Mouse (Mus musculus) neural tube, embryonic 13.5 days (tissue): ENCODE results near the gene Fcmr. TPM values are rescaled to one million over a fixed set of nuclear protein-coding genes. Genes with fewer than 3 reads are reported as not detected.

Experiments
- ATAC-seq: fragments of 200-750 bp; cut with Nextera tagmentation; 2 replicates; pipeline ENCODE4 v1.8.0; 2017; ENCODE audit warnings: low read depth, mild to moderate bottlenecking, moderate TSS enrichment, moderate library complexity
- H3K27ac ChIP-seq: fragments of 300-500 bp; sonication (generic); replicated peaks from 2 replicates; pipeline ENCODE4 v1.5.1; 2015; ENCODE audit warnings: moderate library complexity, mild to moderate bottlenecking, inconsistent platforms
- H3K27me3 ChIP-seq: fragments of 300-500 bp; sonication (generic); 2 replicates; pipeline ENCODE4 v1.6.1; 2015; ENCODE audit warnings: mild to moderate bottlenecking, inconsistent platforms
- H3K36me3 ChIP-seq: fragments of 300-500 bp; sonication (generic); 2 replicates; pipeline ENCODE4 v1.6.1; 2015; ENCODE audit warnings: mild to moderate bottlenecking, inconsistent platforms
- H3K4me1 ChIP-seq: fragments of 300-500 bp; sonication (generic); replicated peaks from 2 replicates; pipeline ENCODE4 v1.6.1; 2015; ENCODE audit warnings: inconsistent platforms
- H3K4me2 ChIP-seq: fragments of 300-500 bp; sonication (generic); 2 replicates; pipeline ENCODE4 v1.6.1; 2015; ENCODE audit warnings: inconsistent platforms, mild to moderate bottlenecking, moderate library complexity
- H3K4me3 ChIP-seq: fragments of 300-500 bp; sonication (generic); 2 replicates; pipeline ENCODE4 v1.5.1; 2015; ENCODE audit warnings: mild to moderate bottlenecking, inconsistent platforms
- H3K9ac ChIP-seq: fragments of 300-500 bp; sonication (generic); 2 replicates; pipeline ENCODE4 v1.6.1; 2015; ENCODE audit warnings: moderate library complexity, mild to moderate bottlenecking, inconsistent platforms
- H3K9me3 ChIP-seq: fragments of 300-500 bp; sonication (generic); 2 replicates; pipeline ENCODE4 v1.6.1; 2016; ENCODE audit warnings: inconsistent platforms
- WGBS: fragments of 180-500 bp; shearing (Covaris S2); methylation state at CpG from one replicate; pipeline ENCODE4 v1.1.7; 2015; 5-methylcytosine and 5-hydroxymethylcytosine counted together
- polyA plus RNA-seq: library from polyadenylated mRNA; unstranded; fragments of >200 nt; fragmentation: Nextera tagmentation; extraction: Ambion mirVana; gene quantifications from 2 replicates; pipeline ENCODE4 v1.2.1, GENCODE M21; 2015

The Fcmr gene
- polyA plus RNA-seq, 1 experiment from 2014 or later: not detected

DNA sequence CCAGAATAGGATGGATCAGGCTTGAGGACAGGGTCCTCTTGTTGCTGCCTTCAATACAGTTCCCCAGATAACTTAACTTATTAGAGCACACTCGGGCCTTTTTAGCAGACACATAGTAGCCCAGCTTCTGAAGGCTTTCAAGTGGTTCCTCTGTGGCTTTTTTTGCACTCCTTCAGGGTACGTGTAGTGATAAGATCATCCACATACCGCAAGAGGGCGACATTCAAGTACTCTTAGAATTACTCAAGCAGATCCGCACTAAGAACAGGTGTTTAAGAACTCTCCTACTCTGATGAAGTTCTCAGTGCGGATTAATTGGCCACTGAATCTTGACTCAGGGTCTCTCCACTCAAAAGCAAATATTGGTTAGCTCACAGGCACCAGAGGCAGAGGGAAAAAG, 27.2 kb upstream of the Fcmr start:
- H3K4me1 ChIP-seq: no peaks in the 10 kb centered on the region
- no peak overlapping the region for H3K9ac ChIP-seq
- H3K27me3 ChIP-seq: no peaks in the 10 kb centered on the region
- no peaks in the 10 kb centered on the region for H3K36me3 ChIP-seq
- no peaks in the 10 kb centered on the region for H3K9me3 ChIP-seq
- ATAC-seq: no peak
- H3K4me2 ChIP-seq: no peak overlapping the region
- no peak overlapping the region for H3K27ac ChIP-seq
- no peak overlapping the region for H3K4me3 ChIP-seq
- WGBS: 60% methylated on average over 6 of the region's 6 CpGs

DNA sequence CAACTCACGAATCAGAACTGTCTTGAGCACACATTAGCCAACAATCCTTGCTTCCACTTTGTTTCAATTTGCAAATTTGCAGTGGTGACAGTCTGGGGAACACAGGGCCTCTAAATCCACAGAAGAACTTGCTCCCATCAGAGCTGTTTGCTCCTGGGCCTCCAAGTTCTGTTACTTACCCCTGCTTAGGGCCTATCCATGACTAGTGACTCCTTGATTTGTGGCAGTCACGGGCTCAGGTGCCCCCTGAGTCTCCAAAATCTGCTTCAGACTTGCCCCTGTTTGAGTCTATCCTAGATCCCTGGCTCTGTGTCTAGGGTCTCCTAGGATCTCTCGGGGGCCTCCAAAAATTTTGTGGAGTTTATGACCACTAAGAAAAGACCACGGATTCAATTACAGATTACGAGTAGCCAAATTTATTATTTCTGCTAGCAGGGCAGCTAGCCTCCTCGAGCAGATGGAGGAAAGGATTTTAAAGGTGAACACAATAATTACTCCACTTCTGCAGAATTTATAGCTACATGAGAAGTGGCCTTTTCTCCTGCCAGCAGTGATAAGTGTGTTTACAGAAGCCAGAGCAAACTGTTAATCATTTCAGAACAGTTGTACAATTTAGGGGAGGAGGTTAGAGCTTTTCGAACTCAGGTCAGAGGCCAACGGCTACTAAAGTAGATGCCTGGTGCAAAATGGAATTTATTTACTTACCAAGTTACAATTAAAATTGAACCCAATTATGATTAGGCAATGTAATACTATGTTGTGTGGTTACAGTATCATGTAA, 24.7 kb upstream of the Fcmr start:
- WGBS: 69% methylated on average over 8 of the region's 8 CpGs
- no peaks in the 10 kb centered on the region for H3K36me3 ChIP-seq

DNA sequence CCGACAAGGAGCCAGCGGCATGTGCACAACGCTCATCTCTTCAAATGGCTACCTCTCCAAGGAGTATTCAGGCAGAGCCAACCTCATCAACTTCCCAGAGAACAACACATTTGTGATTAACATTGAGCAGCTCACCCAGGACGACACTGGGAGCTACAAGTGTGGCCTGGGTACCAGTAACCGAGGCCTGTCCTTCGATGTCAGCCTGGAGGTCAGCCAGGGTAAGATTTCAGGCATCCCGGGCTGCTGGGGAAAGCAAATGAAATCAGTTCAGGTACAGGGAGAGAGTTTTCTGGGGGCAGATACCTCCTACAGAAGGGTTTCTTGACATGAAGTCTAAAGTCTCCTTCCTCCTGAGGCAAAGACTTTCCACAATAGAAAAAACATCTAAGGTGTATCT, 23.8 kb upstream of the Fcmr start:
- H3K4me1 ChIP-seq: no peaks in the 10 kb centered on the region
- no peak overlapping the region for H3K9ac ChIP-seq
- no peak overlapping the region for H3K27ac ChIP-seq
- no peaks in the 10 kb centered on the region for H3K9me3 ChIP-seq
- WGBS: 89% methylated on average over 7 of the region's 7 CpGs
- no peaks in the 10 kb centered on the region for H3K36me3 ChIP-seq
- no peaks in the 10 kb centered on the region for H3K27me3 ChIP-seq
- no peak overlapping the region for H3K4me2 ChIP-seq
- no peak for ATAC-seq
- H3K4me3 ChIP-seq: no peak overlapping the region

More for the DNA sequence above, 24.7 kb upstream of the Fcmr start:
- H3K4me1 ChIP-seq: no peaks in the 10 kb centered on the region
- ATAC-seq: no peak
- no peaks in the 10 kb centered on the region for H3K9me3 ChIP-seq
- H3K27me3 ChIP-seq: no peaks in the 10 kb centered on the region
- H3K4me2 ChIP-seq: no peak overlapping the region
- no peak overlapping the region for H3K4me3 ChIP-seq
- no peak overlapping the region for H3K27ac ChIP-seq
- H3K9ac ChIP-seq: no peak overlapping the region

DNA sequence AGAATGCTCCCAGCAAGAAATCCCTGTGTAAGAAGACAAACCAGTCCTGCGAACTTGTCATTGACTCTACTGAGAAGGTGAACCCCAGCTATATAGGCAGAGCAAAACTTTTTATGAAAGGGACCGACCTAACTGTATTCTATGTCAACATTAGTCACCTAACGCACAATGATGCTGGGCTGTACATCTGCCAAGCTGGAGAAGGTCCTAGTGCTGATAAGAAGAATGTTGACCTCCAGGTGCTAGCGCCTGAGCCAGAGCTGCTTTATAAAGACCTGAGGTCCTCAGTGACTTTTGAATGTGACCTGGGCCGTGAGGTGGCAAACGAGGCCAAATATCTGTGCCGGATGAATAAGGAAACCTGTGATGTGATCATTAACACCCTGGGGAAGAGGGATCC, 21.0 kb upstream of the Fcmr start:
- H3K4me1 ChIP-seq: no peaks in the 10 kb centered on the region
- ATAC-seq: no peak
- H3K4me3 ChIP-seq: no peak overlapping the region
- no peaks in the 10 kb centered on the region for H3K27me3 ChIP-seq
- no peaks in the 10 kb centered on the region for H3K9me3 ChIP-seq
- no peak overlapping the region for H3K4me2 ChIP-seq
- 94% methylated on average over 7 of the region's 7 CpGs for WGBS
- H3K9ac ChIP-seq: no peak overlapping the region
- H3K36me3 ChIP-seq: no peaks in the 10 kb centered on the region
- H3K27ac ChIP-seq: no peak overlapping the region

DNA sequence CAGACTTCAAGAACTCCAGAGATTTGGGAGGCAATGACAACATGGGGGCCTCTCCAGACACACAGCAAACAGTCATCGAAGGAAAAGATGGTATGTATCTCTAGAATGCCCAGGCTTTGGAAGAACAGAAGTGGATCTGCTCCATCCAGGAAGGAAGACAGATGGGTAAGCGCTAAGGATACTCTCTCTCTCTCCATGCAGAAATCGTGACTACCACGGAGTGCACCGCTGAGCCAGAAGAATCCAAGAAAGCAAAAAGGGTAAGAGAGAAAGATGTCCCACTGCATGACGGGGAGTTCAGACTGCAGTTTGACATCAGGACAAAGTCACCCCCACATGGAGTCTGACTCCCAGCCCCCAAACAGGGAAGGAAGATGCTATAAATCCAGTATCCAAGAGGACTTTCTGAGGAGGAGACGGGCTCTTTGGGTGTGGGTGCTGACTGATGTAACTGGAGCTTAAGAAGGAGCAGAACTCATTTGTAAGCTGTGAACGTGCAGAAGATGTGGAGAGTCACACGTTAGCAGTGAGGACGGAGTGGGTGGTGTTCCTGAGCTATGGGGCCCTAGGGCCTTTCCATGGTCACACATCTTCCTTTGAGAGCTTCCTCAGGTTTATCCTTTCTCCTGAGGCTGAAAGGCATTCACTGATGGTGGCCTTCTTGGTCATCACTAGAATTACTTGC, 15.8 kb upstream of the Fcmr start:
- 92% methylated on average over 10 of the region's 10 CpGs for WGBS
- Histone ChIP-seq H3K4me1 (no peaks in the 10 kb centered on the region), H3K27me3 (no peaks in the 10 kb centered on the region), H3K4me3 (no peak overlapping the region), H3K36me3 (no peaks in the 10 kb centered on the region), H3K9ac (no peak overlapping the region), H3K4me2 (no peak overlapping the region), H3K27ac (no peak overlapping the region), H3K9me3 (no peaks in the 10 kb centered on the region)
- no peak for ATAC-seq

DNA sequence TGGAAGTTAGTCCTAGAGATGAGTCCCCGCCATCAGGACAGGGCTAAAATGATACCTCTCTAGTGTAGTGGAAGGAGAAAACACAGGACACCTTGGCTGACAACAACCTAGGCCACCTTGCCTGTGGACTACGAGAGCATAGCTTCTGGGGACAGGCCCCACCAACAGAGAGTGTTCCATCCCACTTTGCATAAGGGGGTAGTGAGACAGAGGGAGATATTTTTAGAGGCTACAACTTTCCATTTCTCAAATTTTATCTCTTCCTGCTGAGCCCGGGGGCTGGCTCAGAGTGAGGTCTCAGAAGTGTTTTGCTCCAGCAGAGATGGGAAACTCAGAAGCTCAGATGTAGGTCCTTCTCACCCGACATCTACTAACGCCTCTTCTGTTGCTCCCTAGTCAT, 15.1 kb upstream of the Fcmr start:
- H3K27ac ChIP-seq: no peak overlapping the region
- WGBS: 89% methylated on average over 5 of the region's 5 CpGs
- no peaks in the 10 kb centered on the region for H3K9me3 ChIP-seq
- H3K4me3 ChIP-seq: no peak overlapping the region
- no peak overlapping the region for H3K4me2 ChIP-seq
- no peaks in the 10 kb centered on the region for H3K36me3 ChIP-seq
- H3K27me3 ChIP-seq: no peaks in the 10 kb centered on the region
- H3K9ac ChIP-seq: no peak overlapping the region
- H3K4me1 ChIP-seq: no peaks in the 10 kb centered on the region
- ATAC-seq: no peak

DNA sequence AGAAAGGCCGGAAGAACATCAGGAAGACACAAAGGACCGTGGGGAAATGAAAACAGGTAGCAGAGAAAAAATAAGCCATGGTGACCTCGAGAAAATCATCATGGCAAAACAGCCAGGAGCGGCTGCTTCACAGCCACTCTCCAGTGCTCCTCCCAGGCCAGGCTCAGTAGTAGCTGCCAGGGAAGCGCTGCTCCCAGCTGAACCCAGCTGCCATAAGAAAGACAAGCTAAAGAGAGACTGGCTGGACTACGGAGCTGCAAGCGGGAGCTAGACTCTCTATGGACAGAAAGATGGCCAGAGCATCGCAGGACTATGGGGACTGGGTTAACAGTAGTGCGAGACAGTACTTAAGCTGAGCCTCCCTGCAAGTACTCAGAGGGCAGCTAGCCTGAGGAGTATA, 10.7 kb upstream of the Fcmr start:
- no peak overlapping the region for H3K4me2 ChIP-seq
- no peaks in the 10 kb centered on the region for H3K36me3 ChIP-seq
- H3K9me3 ChIP-seq: no peaks in the 10 kb centered on the region
- no peak overlapping the region for H3K27ac ChIP-seq
- no peak overlapping the region for H3K4me3 ChIP-seq
- ATAC-seq: no peak
- H3K4me1 ChIP-seq: no peaks in the 10 kb centered on the region
- H3K27me3 ChIP-seq: no peaks in the 10 kb centered on the region
- H3K9ac ChIP-seq: no peak overlapping the region
- 87% methylated on average over 9 of the region's 9 CpGs for WGBS

DNA sequence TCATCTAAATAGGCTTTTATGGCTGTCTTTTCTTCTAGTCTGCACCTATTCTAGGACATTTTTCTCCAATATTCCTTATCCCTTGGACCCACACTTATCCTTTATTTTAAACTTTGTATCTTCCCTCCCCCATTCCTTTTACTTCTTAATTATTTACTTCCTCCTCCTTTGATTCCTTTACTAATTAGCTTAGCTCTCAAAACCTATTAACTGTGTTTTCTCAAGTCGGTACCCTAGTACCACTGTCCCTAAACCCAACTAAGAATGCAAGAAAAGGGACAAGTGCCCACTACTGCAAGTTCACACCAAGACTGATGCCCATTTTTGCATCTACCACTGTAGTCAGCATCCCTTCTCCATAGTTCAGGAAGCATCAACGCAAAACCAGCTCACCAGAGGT, 9.7 kb upstream of the Fcmr start:
- Histone ChIP-seq H3K4me3 (no peak overlapping the region), H3K4me2 (no peak overlapping the region), H3K4me1 (no peaks in the 10 kb centered on the region), H3K9me3 (no peaks in the 10 kb centered on the region), H3K27ac (no peak overlapping the region), H3K27me3 (no peaks in the 10 kb centered on the region), H3K36me3 (no peaks in the 10 kb centered on the region), H3K9ac (no peak overlapping the region)
- ATAC-seq: no peak
- 87% methylated on average over 2 of the region's 2 CpGs for WGBS

DNA sequence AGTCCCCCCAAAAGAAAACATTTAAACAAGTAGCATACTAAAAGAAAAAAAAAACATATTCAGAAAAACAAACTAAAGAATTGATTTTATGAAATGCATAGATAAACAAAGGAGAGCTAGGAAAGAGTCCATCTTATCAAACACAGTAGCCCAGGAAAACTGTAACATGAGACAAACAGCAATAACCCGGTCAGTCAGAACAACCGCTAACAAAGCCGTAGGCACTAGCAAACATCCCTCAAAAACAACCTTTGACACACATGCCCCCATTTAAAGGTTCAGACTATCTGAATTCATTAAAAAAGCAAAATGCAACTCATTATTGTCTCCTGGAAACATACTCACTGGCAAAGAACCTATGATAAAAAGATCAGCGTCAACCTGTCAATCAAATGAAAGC, 8.0 kb upstream of the Fcmr start:
- no peak overlapping the region for H3K4me3 ChIP-seq
- H3K36me3 ChIP-seq: no peaks in the 10 kb centered on the region
- 94% methylated on average over 4 of the region's 4 CpGs for WGBS
- H3K4me2 ChIP-seq: no peak overlapping the region
- H3K9me3 ChIP-seq: no peaks in the 10 kb centered on the region
- no peak overlapping the region for H3K9ac ChIP-seq
- no peak for ATAC-seq
- no peaks in the 10 kb centered on the region for H3K27me3 ChIP-seq
- no peak overlapping the region for H3K27ac ChIP-seq
- H3K4me1 ChIP-seq: no peaks in the 10 kb centered on the region

DNA sequence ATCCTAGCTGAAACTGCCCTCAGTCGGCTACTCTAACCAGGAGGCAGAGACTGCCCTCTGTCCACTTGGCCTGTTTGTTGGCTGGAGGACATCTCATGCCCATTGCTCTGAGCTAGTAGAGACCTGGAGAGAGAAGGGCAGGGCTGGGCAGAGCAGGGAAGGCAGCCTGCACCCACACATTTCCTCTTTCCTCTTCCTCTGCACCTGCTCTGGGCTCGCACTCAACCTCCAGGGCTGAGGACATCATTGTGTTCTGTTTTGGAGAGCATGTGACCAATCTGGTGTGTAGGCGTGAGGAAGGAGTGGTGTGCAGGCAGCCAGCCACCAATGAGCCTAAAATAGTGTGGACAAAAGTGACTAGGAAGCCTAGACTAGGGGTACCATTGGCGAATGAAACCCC, 1.2 kb upstream of the Fcmr start:
- Histone ChIP-seq H3K27ac (no peak overlapping the region), H3K9me3 (no peaks in the 10 kb centered on the region), H3K36me3 (no peaks in the 10 kb centered on the region), H3K4me2 (no peak overlapping the region), H3K4me1 (no peaks in the 10 kb centered on the region), H3K9ac (no peak overlapping the region), H3K4me3 (no peak overlapping the region), H3K27me3 (no peaks in the 10 kb centered on the region)
- WGBS: 89% methylated on average over 4 of the region's 4 CpGs
- ATAC-seq: no peak

DNA sequence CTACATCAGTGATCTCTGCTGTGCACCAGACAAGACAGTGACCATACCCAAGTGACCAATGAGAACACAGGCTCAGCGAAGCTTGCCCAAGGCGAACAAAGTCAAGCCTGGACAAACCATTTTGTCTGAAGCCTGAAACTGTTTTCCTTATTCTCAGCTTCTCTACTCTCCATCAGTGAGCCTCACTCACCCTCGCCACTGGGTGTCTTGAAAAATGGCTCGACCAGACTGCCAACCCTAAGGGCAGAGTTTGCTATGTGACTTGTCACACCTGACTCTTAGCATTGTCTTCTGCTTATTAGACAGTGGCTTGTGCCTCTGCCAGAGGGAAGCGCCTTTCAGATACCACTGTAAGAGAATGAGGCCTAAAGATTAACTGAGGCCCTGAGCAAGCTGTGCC, 728 bp upstream of the Fcmr start:
- Histone ChIP-seq H3K4me2 (no peak overlapping the region), H3K9ac (no peak overlapping the region), H3K9me3 (no peaks in the 10 kb centered on the region), H3K36me3 (no peaks in the 10 kb centered on the region), H3K4me3 (no peak overlapping the region), H3K27me3 (no peaks in the 10 kb centered on the region), H3K4me1 (no peaks in the 10 kb centered on the region), H3K27ac (no peak overlapping the region)
- no peak for ATAC-seq
- 95% methylated on average over 5 of the region's 5 CpGs for WGBS

DNA sequence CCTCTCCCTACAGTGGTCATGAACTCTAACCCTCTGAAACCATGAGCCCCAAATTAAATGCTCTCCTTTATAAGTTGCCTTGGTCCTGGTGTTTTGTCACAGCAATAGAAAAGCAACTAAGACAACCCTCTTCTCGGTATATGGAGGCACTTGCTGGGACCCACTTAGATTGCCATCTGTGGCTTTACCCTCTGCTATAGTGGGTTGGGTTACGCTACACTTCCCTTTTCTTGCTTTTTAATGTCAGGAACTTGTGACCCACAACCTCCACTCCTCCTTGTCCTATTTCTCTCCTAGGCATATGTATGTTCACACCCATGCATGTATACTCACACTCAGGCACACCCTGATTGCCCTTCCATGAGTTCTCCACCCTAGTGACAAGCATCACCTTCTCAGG, 7.4 kb downstream of the Fcmr start:
- Histone ChIP-seq H3K27ac (no peak overlapping the region), H3K36me3 (no peaks in the 10 kb centered on the region), H3K9me3 (no peaks in the 10 kb centered on the region), H3K4me3 (no peak overlapping the region), H3K4me1 (peaks cover 3% of the 10 kb centered on the region; the same call in 1 of the 2 replicates), H3K9ac (no peak overlapping the region), H3K4me2 (no peak overlapping the region), H3K27me3 (peaks cover 9% of the 10 kb centered on the region)
- no peak for ATAC-seq
- WGBS: 94% methylated on average over 2 of the region's 2 CpGs

DNA sequence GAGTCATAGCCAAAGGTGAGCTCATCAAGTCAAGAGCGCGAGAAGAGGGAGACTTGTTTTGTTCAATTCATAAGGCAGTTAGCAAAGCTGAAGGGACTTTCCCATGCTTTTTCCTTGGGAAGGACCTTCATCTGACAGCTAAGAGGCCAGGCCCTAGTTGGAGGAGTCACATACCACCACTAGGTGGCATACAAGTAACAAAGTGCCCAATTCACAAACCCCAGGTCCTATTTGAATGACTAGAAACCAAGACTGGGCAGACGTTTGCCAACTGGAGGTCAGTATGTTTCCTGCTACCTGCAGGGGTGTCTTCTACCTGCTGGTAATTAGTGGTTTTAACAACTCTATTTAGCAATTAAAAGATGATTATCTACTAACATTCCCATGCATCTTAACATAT, 9.7 kb downstream of the Fcmr start:
- Histone ChIP-seq H3K4me1 (peaks cover 8% of the 10 kb centered on the region; the same call in 1 of the 2 replicates), H3K4me3 (no peak overlapping the region), H3K36me3 (no peaks in the 10 kb centered on the region), H3K27ac (no peak overlapping the region), H3K9me3 (no peaks in the 10 kb centered on the region), H3K9ac (no peak overlapping the region), H3K4me2 (no peak overlapping the region), H3K27me3 (peaks cover 29% of the 10 kb centered on the region)
- 38% methylated on average over 3 of the region's 3 CpGs for WGBS
- no peak for ATAC-seq
